Mouse (Mus musculus) ovary, postnatal 14 days (tissue): ENCODE measurements around the gene Art4.

Experiments
- DNase-seq: peaks from one replicate; pipeline ENCODE4 v3.0.0; 2022; ENCODE audit warnings: low spot score

Gene Art4

GRCm38 (mm10) chr6:136866150-136866549, 8.6 kb upstream of the Art4 start:
- no peak for DNase-seq

- DNase-seq = no peak
These were observed 7.8 kb upstream of the Art4 start for GRCm38 (mm10) chr6:136865360-136865759.

DNA sequence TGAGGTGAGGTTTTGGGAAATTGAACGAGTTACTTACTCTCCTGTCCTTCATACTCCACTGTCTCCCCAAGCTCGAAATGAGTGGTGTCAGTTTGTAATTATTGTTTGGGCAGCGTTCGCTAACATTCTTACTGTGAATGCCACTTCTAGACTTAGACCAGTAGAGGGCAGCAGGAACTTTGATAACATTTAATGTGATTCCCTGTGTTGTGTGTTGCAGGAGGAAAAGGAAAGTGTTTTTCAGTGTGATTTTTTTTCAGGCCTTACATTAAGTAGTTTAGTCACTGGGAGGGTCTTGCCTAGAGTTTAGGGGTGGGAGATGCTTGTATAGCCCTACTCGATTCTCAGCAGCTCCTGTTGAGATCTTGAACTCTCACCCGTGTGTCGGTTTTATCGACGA, 3.5 kb upstream of the Art4 start:
- no peak for DNase-seq

- no peak for DNase-seq
These were observed 887 bp upstream of the Art4 start for GRCm38 (mm10) chr6:136858420-136858819.

DNA sequence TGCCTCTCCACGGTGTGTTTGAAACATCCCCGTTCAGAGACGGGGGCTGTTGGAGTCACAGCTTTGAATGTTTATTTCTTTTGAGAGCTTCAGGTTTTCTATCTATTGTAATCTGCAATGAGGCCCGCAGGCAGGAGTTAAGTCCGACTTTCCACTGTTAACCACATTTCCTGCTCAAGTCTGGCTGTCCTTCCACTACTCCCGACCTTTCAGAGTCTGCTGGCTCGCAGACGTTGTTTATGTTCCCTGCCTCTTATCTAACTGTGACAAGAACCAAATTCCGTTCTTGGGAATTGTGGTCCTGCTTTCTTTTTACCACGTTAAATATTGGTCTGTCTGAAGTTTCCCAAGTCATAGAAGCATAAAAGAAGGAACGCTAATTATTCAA, 334 bp upstream of the Art4 start:
- DNase-seq = no peak

- DNase-seq = no peak
These were observed 1.4 kb downstream of the Art4 start for GRCm38 (mm10) chr6:136856071-136856636.

DNA sequence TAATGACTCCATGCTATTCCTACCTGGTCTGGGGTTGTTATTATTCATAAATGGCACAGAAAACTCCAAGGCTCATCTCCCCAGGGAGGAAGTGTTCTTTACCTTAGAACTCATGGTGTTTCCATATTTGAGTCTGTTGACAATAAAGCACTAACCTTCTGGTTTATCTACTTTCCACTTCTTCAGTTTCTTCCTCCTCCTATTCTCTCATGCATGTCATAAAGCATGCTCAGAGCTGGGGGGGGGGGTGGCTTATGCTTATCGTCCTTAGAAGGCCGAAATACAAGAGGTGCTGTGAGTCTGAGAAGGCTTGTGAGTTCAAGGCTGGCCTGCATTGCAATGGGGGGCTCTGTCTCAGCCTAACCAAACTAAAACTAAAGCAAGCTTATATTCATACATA, 2.4 kb downstream of the Art4 start:
- no peak for DNase-seq

DNA sequence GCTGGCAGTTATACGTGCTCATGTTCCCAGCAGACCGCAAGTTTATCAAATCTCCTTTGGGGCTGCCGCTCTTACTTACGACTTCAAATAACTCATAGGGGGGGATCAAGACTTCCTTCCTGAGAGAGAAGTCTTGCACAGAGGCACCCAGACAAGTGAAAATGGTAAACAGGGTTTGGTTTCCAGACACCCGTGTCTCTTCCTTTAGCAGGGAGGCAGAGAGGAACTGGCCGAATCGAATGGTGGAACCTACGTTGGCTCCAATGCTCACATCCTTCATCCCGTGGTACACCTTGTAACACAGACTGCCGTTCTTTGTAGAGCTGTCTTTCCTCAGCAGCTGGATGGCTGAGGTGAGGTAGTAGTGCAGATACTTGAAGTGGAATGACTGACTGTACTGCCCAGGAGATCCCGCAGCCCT, 3.2 kb downstream of the Art4 start:
- no peak for DNase-seq

GRCm38 (mm10) chr6:136852762-136853161, 4.8 kb downstream of the Art4 start:
- DNase-seq = no peak

GRCm38 (mm10) chr6:136852348-136852747, 5.2 kb downstream of the Art4 start:
- DNase-seq = no peak

- no peak for DNase-seq
These were observed 7.3 kb downstream of the Art4 start for GRCm38 (mm10) chr6:136850267-136850666.

GRCm38 (mm10) chr6:136848971-136849370, 8.6 kb downstream of the Art4 start:
- no peak for DNase-seq

DNA sequence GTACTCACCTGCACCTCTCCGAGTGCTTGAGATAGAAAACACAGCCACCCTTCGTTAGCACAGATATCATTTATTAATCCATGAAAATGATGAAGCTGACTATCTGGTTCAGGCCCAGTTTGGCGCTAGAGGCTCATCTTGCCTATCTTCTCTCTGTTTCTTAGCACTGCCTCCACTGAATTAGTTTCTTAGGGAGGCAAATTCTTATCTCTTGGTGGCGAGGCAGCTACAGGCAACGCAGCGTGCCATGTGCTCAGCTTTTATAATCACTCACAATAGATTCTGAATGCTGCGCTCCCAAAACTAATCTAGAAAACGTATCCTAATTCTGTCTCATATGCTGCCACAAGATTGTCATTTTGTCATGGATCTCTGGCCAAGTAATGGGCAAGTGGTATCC, 9.1 kb downstream of the Art4 start:
- no peak for DNase-seq

- DNase-seq = peak; percentile 41
These were observed 9.7 kb downstream of the Art4 start for GRCm38 (mm10) chr6:136847790-136848189.

DNA sequence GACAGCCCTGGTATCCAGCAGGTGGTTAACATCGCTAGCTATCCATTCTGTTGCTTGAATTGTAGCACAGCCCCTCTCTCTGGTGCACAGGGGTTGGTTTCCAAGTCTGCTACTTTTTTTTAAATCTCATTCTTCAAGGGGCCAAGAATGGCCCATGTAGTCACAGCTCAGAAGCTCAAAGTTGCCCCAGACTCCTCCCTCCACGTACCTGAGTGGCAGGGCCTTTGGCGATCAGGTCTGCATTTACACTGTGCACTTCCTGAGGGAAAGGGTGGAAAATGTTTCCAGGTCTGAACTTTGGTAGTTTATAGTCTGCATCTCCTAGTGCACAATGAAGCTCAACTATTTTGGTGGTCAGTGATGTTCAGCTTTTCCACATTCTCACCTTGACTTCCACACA, 10.3 kb downstream of the Art4 start:
- no peak for DNase-seq

DNA sequence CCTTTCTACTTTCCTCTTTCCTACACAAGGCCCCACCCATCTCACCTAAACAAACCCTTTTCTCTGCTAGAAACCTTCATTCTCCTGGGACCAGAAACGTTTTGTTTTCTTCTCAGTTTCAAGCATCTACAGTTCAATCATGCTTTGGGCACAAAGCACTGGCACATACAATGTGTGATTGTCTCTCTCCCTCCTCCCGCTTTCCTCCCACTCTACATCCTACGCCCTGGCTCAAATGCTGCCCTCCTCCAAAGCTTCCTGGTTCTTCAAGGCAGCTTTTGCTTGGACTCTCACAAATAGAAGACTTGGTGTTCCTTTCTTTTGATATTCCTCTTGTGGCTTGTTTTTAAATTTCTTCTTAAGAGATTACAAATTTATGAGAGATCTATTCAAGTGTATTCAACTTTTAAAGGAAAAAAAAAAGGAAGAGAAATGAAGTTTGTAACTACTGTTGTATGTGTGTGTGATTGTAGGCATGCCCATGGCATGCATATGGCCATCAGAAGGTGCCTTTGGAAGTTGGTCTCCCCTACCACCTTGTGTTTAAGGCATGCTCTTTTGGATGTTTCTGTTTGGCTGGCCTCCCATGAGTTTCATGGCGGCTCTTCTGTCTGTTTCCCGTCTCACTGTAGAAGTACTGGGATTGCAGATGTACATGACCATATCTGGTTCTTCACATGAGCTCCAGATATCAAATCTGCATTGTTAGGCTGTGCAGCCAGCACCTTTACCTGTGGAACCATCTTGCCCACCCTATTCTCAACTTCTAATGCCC, 11.6 kb downstream of the Art4 start:
- DNase-seq = no peak

GRCm38 (mm10) chr6:136844903-136845302, 12.6 kb downstream of the Art4 start:
- DNase-seq = no peak

GRCm38 (mm10) chr6:136837323-136837722, 20.2 kb downstream of the Art4 start:
- no peak for DNase-seq

GRCm38 (mm10) chr6:136835352-136835751, 22.2 kb downstream of the Art4 start, which contains the start of gene Smco3:
TSS of gene Smco3 (minus strand) at chr6:136835452.
- DNase-seq = no peak

DNA sequence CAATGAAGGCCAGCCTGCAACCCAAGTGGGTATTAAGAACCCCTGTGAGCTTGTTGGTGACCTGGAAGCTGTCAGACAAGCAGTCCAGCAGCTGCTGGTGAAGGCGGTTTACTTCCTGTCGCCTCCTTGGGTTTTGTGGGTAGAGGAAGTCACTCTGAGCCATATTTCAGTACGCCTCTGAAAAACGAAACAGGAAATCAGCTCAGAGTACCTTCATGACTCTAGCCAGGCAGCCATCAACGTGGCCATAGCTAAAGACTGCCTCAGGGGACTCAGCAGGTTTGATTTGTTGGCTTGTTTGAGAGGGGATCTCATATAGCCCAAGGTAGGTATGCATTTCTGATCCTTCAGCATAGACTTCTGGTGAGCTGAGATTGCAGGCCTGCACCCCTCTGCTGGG, 25.8 kb downstream of the Art4 start:
- DNase-seq = no peak

GRCm38 (mm10) chr6:136828681-136829080, 28.9 kb downstream of the Art4 start:
- DNase-seq = no peak

- peak; percentile 93 for DNase-seq
These were observed 29.5 kb downstream of the Art4 start, which contains the start of gene Wbp11 for GRCm38 (mm10) chr6:136827881-136828561. TSS of gene Wbp11 (minus strand) at chr6:136828233.

DNA sequence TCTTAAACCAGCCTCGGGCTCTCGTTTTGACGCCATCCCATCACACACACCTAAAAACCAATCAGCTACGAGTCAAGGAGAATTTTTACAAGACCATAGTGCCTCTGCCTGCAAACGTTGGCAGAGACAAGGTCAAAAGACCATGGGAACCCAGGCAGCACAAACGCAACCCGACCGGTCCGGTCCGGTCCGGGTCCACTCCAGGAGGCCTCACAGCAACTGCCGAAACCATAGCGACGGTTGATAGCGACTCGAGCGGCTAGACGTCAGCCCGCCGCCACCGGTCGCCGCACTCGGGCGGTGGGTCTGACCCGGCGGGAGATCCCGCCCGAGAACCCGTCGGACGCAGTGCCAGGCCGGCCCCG, 30.0 kb downstream of the Art4 start, which contains the start of gene BC049715:
BC049715 (plus strand) TSS at position 111 of the 365 bp plus-strand sequence.
- DNase-seq = no peak
